Mouse (Mus musculus) A20 (cell line): ENCODE data around the gene Ddx51.

ENCODE experiments used
- DNase-seq: peaks from one replicate; pipeline ENCODE4 v3.0.0-alpha.2; 2011; ENCODE audit warnings: low read depth, low spot score

The Ddx51 gene

GRCm38 (mm10) chr5:110652719-110653648 lies at the start of gene Ddx51, which contains the start of gene Noc4l:
TSS of gene Ddx51 (plus strand) at chr5:110653451.
TSS of gene Noc4l (minus strand) at chr5:110653417.
- peak; percentile 96 for DNase-seq

DNA sequence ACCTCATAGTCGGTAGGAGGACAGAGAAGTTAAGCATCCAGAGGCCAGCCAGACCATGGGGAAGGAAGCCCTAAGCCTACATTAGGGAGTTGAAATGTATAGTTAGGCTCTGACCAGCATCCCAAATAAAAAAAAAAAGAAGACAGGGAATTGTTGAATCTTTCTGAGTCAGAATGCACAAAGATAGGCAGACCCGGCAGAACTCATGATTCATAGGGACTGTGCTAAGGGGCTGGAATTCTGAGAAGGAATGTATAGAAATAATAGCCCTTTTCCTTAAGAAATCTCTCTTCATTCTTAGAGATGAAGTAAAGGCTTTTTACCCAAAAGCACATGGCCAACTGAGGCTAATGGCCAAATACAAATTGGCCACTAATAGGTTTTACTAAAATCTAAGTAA lies 48.9 kb upstream of the Ddx51 start:
- DNase-seq: no peak

- DNase-seq: peak; percentile 4
Measured at GRCm38 (mm10) chr5:110605531-110606221, 47.6 kb upstream of the Ddx51 start.

GRCm38 (mm10) chr5:110607767-110608166 lies 45.5 kb upstream of the Ddx51 start:
- no peak for DNase-seq

- DNase-seq: no peak
Measured at GRCm38 (mm10) chr5:110608336-110608735, 44.9 kb upstream of the Ddx51 start.

- no peak for DNase-seq
Measured at GRCm38 (mm10) chr5:110608941-110609340, 44.3 kb upstream of the Ddx51 start.

DNA sequence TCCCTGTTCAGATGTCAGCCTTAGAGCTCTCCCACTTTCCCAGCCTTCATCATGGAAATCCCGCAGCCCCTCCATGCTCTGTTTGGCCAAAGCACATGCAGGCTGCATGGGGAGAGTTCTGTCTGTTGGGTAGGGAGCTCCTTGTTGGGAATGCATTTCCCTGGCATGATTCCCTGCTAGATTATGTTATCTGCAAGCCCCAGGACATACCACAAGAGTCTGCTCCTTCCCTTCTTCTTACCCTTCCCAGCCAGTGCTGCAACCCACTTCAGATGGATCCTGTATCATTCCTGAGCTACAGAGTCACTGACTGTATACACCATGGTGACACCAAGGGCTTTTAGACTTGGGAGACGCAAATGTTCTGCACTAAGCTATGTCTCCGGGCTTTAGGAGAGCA lies 43.8 kb upstream of the Ddx51 start:
- DNase-seq: no peak

- no peak for DNase-seq
Measured at GRCm38 (mm10) chr5:110609868-110610267, 43.4 kb upstream of the Ddx51 start.

DNA sequence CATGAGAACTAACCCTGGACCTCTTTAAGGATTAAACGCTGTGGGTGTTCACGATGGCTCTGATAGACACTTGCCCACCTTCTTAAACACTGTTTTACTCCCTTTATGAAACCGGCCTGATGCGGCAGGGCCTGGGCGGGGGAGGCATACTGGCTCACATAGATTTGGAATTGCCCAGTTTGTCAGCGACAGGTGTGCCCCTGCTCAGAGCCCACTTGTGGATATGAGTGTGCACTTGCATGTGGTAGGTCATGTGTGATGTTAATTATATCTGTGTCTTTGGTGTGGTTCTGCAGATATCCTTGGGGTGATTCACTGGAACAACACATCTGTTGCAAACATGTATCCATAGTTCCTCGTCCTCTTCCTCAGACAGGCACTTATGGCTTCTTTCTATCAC lies 42.8 kb upstream of the Ddx51 start:
- DNase-seq: no peak

GRCm38 (mm10) chr5:110611435-110612158 lies 41.7 kb upstream of the Ddx51 start:
- no peak for DNase-seq

DNA sequence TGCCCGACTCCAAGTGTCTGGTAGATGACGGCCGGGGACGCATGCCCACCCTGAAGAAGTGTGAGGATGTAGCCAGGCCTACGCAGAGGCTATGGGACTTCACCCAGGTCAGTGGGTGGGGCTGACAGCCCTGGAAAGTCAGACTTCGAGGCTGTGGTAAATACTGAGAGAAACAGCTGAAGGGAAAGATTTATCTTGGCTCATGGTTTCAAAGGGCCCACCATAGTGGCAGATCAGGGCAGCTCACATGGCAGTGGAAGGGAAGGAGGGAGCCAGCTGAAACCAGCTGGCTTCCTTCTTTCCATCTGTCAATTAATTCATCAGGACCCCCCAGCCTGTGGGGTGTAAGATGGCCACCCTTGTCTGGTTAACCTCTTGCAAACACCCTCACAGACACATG lies 34.0 kb upstream of the Ddx51 start:
- DNase-seq: no peak

- DNase-seq: no peak
Measured at GRCm38 (mm10) chr5:110624319-110624718, 28.9 kb upstream of the Ddx51 start.

DNA sequence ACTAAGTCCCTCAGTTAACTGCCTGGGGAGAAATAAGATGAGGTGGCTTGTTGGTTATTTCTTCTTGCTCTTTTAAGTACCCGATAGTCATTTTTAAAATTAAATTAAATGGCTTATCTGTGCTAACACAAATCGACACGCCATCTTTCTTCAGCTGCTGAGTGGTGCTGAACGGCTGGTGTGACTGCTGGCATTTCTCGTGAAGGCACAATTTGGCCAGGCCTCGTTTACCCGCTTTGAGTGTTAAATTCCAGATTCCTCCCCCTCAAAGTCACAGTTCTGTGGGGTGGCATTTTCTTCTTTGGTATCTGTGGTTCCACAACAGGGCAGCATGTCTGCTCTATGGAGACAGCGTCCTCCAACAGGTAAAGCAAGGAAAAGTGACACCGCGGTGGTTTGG lies 25.9 kb upstream of the Ddx51 start:
- DNase-seq: no peak

- no peak for DNase-seq
Measured at GRCm38 (mm10) chr5:110628156-110628555, 25.1 kb upstream of the Ddx51 start.

GRCm38 (mm10) chr5:110629525-110630120 lies 23.6 kb upstream of the Ddx51 start:
- no peak for DNase-seq

DNA sequence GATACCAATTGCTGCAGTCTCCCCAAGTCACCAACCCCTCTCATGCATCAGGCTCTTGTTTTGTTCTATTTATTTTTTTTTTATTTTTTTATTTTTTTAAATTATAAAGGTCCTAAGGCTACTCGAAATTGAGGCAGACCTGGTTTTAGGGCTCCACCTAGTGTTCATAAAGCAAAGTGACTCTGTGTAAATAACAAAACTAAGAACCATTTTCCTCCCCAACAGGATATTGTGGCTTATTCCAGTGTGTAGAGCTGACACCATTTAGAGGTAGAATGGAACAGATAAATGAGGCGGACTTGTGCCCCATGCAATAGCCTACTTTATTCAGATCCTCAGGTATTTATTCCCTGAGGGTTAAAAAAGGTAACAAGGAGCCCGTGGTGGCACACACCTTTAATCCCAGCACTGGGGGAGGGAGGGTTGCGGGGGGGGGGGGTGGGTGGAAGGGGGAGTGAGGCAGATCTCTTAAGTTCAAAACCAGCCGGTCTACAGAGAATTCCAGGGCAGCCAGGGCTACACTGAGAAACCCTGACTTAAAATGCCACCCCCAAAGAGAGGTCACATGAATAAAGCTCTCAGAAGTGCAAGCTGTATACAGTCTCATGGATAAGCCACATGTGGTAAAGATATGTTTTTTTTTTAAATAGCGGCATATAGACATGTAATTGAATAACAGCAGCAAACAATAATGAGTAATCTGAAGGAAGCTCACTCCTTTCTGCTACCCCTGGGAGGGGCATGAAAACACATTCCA lies 17.1 kb upstream of the Ddx51 start:
- no peak for DNase-seq

- DNase-seq: no peak
Measured at GRCm38 (mm10) chr5:110638306-110639074, 14.8 kb upstream of the Ddx51 start.

- peak; percentile 75 for DNase-seq
Measured at GRCm38 (mm10) chr5:110639459-110639858, 13.8 kb upstream of the Ddx51 start.

GRCm38 (mm10) chr5:110646377-110646776 lies 6.9 kb upstream of the Ddx51 start:
- no peak for DNase-seq

DNA sequence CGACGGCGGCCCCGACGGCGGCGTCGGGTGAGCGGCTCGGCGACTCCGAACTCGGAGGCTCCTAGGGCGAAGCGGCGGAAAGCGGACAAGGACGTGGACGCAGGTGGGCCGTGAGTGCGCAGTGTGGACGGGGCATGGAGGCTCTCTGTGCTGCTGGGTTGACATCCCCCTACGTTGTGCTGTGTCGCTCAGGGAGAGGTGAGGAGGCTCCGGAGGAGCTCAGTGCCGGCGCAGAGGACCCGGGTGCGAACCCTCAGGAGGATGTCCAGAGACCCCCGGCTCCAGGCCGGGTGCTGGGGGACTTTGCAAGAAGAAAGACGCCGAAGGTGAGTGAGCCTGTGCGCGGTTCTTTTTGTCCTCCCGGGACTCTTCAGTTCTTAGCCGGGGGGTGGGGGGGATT lies 435 bp downstream of the Ddx51 start:
- no peak for DNase-seq
